Mouse (Mus musculus): ENCODE data around the gene Jkamp.

DNA sequence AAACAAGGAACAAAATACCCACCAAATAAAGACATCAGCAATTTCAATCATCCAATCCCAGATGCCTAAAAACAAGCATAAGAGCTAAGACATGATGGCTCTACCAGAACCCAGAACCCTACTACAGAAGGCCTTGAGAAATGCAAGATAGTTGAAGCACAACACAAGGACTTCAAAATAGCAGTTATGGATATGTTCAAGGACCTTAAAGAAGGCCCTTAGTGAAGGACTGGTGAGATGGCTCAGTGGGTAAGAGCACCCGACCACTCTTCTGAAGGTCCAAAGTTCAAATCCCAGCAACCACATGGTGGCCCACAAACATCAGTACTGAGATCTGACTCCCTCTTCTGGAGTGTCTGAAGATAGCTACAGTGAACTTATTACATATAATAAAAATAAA, 27.6 kb upstream of the Jkamp start:
- TF ChIP-seq MAFK (IDR thresholded peaks at IDR 0.05; ENCODE audit: insufficient read depth, low read depth, low read length) (no peak), HCFC1 (IDR thresholded peaks at IDR 0.05; ENCODE audit: borderline replicate concordance, insufficient read depth, low read length) (no peak)
